Mouse (Mus musculus) limb, embryonic 10.5 days (tissue): Measurements from ENCODE around the gene Fam13a. TPM values are rescaled to one million over a fixed set of nuclear protein-coding genes. Genes with fewer than 3 reads are reported as not detected.
A peak's percentile ranks its signal among the peaks of the same experiment; 100 is the strongest.

ENCODE experiments used
- DNase-seq: peaks from one replicate; pipeline ENCODE4 v3.0.0-alpha.2; 2017; ENCODE audit warnings: low spot score
- H3K27ac ChIP-seq: fragments of 300-500 bp; sonication (generic); 2 replicates; pipeline ENCODE4 v1.5.1; 2016; ENCODE audit warnings: mild to moderate bottlenecking
- H3K27me3 ChIP-seq: fragments of 300-500 bp; sonication (generic); 2 replicates; pipeline ENCODE4 v1.6.1; 2016; ENCODE audit warnings: low read depth, mild to moderate bottlenecking; ENCODE audit not compliant: poor library complexity, severe bottlenecking
- H3K36me3 ChIP-seq: fragments of 300-500 bp; sonication (generic); 2 replicates; pipeline ENCODE4 v1.6.1; 2016; ENCODE audit warnings: mild to moderate bottlenecking, moderate library complexity
- H3K4me1 ChIP-seq: fragments of 300-500 bp; sonication (generic); 2 replicates; pipeline ENCODE4 v1.6.1; 2016
- H3K4me3 ChIP-seq: fragments of 300-500 bp; sonication (generic); 2 replicates; pipeline ENCODE4 v1.5.1; 2016; ENCODE audit warnings: mild to moderate bottlenecking, moderate library complexity
- H3K9me3 ChIP-seq: fragments of 300-500 bp; sonication (generic); replicated peaks from 2 replicates; pipeline ENCODE4 v1.6.1; 2016; ENCODE audit warnings: mild to moderate bottlenecking
- WGBS: fragments of 180-500 bp; shearing (Covaris S2); methylation state at CpG from one replicate; pipeline ENCODE4 v1.1.7; 2016; 5-methylcytosine and 5-hydroxymethylcytosine counted together
- polyA plus RNA-seq: library from polyadenylated mRNA; unstranded; fragments of >200 nt; fragmentation: Nextera tagmentation; extraction: Ambion mirVana; gene quantifications from 2 replicates; pipeline ENCODE4 v1.2.1, GENCODE M21; 2016

Fam13a gene
- polyA plus RNA-seq, 1 experiment from 2014 or later = 2.5 TPM

GRCm38 (mm10) chr6:58946840-58947239, 77.5 kb downstream of the Fam13a start:
- Histone ChIP-seq H3K27ac (no peak overlapping the region), H3K4me3 (no peak overlapping the region), H3K27me3 (no peaks in the 10 kb centered on the region), H3K36me3 (no peaks in the 10 kb centered on the region), H3K9me3 (no peaks in the 10 kb centered on the region), H3K4me1 (no peaks in the 10 kb centered on the region)
- WGBS = 87% methylated on average over 4 of the region's 4 CpGs
- no peak for DNase-seq

- 71% methylated on average over 2 of the region's 2 CpGs for WGBS
- no peak overlapping the region for H3K4me3 ChIP-seq
- no peak for DNase-seq
- H3K27ac ChIP-seq = no peak overlapping the region
- no peaks in the 10 kb centered on the region for H3K9me3 ChIP-seq
- H3K4me1 ChIP-seq = no peaks in the 10 kb centered on the region
- no peaks in the 10 kb centered on the region for H3K36me3 ChIP-seq
- no peaks in the 10 kb centered on the region for H3K27me3 ChIP-seq
Measured at GRCm38 (mm10) chr6:58946246-58946645, 78.1 kb downstream of the Fam13a start.

GRCm38 (mm10) chr6:58943958-58944357, 80.4 kb downstream of the Fam13a start:
- no peak for DNase-seq
- Histone ChIP-seq H3K9me3 (no peaks in the 10 kb centered on the region), H3K4me1 (no peaks in the 10 kb centered on the region), H3K27me3 (no peaks in the 10 kb centered on the region), H3K4me3 (no peak overlapping the region), H3K27ac (no peak overlapping the region), H3K36me3 (no peaks in the 10 kb centered on the region)
- WGBS = 89% methylated on average over 3 of the region's 3 CpGs

- no peaks in the 10 kb centered on the region for H3K27me3 ChIP-seq
- no peaks in the 10 kb centered on the region for H3K4me1 ChIP-seq
- DNase-seq = no peak
- H3K9me3 ChIP-seq = no peaks in the 10 kb centered on the region
- no peaks in the 10 kb centered on the region for H3K36me3 ChIP-seq
- no peak overlapping the region for H3K27ac ChIP-seq
- 79% methylated on average over 2 of the region's 2 CpGs for WGBS
- H3K4me3 ChIP-seq = no peak overlapping the region
Measured at GRCm38 (mm10) chr6:58942276-58942675, 82.1 kb downstream of the Fam13a start.

DNA sequence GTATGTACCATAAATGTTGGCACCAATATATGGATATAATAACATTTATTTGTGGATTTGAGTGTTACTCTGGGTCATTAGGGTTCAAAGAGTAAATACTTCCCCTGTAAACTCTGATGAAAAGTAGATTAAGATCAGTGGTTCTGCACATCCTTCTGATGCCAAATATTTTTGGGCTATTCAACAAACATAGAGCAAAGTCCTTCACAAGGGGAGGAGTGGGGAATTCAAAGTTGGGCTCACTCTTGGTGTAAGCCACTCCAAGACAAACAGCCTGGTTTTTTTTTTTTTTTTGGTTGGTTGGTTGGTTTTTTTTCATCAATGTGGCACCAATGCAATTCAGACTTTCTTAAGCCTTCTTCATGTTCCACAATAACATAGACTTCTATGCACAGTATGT, 86.6 kb downstream of the Fam13a start:
- Histone ChIP-seq H3K4me1 (peaks cover 19% of the 10 kb centered on the region), H3K27me3 (no peaks in the 10 kb centered on the region), H3K4me3 (no peak overlapping the region), H3K36me3 (no peaks in the 10 kb centered on the region), H3K27ac (no peak overlapping the region), H3K9me3 (no peaks in the 10 kb centered on the region)
- DNase-seq = no peak

DNA sequence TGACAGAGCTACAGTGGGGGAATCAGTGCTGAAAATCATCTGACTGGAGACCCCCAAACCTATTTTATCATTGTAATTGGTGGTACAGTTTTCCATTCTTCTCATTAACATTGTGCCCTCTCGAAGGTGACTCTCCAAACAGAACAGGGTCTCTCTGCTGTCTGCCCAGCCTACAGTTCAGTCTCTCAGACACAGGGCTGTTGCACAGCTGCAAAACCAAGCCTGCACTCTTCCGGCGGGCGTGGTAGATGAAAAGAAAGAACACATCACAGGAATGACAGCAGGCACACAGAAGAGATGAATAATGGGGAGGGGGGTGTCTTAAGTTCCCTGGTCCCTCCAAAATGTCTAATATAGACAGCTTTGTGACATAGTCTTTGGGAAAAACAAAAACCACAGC, 90.2 kb downstream of the Fam13a start:
- no peak for DNase-seq
- Histone ChIP-seq H3K4me1 (peaks cover 26% of the 10 kb centered on the region), H3K36me3 (no peaks in the 10 kb centered on the region), H3K27ac (no peak overlapping the region), H3K27me3 (no peaks in the 10 kb centered on the region), H3K4me3 (no peak overlapping the region), H3K9me3 (no peaks in the 10 kb centered on the region)
- WGBS = 86% methylated on average over 4 of the region's 4 CpGs

- H3K27me3 ChIP-seq = no peaks in the 10 kb centered on the region
- H3K36me3 ChIP-seq = no peaks in the 10 kb centered on the region
- DNase-seq = peak; percentile 59
- WGBS = 52% methylated on average over 6 of the region's 6 CpGs
- no peaks in the 10 kb centered on the region for H3K9me3 ChIP-seq
- H3K4me3 ChIP-seq = no peak overlapping the region
- no peak overlapping the region for H3K27ac ChIP-seq
- H3K4me1 ChIP-seq = peaks cover 26% of the 10 kb centered on the region
Measured at GRCm38 (mm10) chr6:58933189-58933913, 91.0 kb downstream of the Fam13a start.

- H3K27ac ChIP-seq = no peak overlapping the region
- WGBS = 89% methylated on average over 12 of the region's 12 CpGs
Measured at GRCm38 (mm10) chr6:58932515-58933188, 91.7 kb downstream of the Fam13a start.

DNA sequence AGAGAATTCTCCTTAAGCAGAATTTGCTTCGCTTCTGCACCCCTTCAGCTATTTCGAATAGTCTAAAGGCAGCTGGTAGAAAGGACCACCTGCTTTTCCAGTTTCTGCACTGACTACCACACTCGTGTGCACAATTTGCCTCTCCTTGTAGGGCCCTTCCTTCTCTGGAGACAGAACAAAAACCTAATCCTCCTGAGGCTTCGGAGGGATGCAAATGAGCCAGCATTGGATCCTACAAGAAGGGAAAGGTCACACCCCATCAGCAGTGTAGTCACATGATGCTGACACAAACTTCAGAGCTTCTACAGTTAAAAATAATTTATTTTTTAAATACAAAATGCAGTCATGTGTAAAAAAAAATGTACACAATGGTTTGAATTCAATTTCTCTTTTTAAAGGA, 93.2 kb downstream of the Fam13a start:
- Histone ChIP-seq H3K4me3 (no peak overlapping the region), H3K27me3 (no peaks in the 10 kb centered on the region), H3K36me3 (no peaks in the 10 kb centered on the region), H3K4me1 (peaks cover 21% of the 10 kb centered on the region), H3K9me3 (no peaks in the 10 kb centered on the region), H3K27ac (no peak overlapping the region)
- 86% methylated on average over 4 of the region's 4 CpGs for WGBS
- DNase-seq = no peak

More at GRCm38 (mm10) chr6:58932515-58933188, 91.7 kb downstream of the Fam13a start:
- no peaks in the 10 kb centered on the region for H3K27me3 ChIP-seq
- H3K4me3 ChIP-seq = no peak overlapping the region
- peaks cover 26% of the 10 kb centered on the region for H3K4me1 ChIP-seq
- no peak for DNase-seq
- no peaks in the 10 kb centered on the region for H3K9me3 ChIP-seq
- H3K36me3 ChIP-seq = no peaks in the 10 kb centered on the region

GRCm38 (mm10) chr6:58929911-58930431, 94.4 kb downstream of the Fam13a start:
- Histone ChIP-seq H3K9me3 (no peaks in the 10 kb centered on the region), H3K4me1 (peaks cover 21% of the 10 kb centered on the region), H3K4me3 (no peak overlapping the region), H3K36me3 (no peaks in the 10 kb centered on the region), H3K27me3 (no peaks in the 10 kb centered on the region), H3K27ac (no peak overlapping the region)
- DNase-seq = no peak
- 92% methylated on average over 9 of the region's 9 CpGs for WGBS

- Histone ChIP-seq H3K27me3 (no peaks in the 10 kb centered on the region), H3K36me3 (no peaks in the 10 kb centered on the region), H3K4me1 (peaks cover 8% of the 10 kb centered on the region), H3K4me3 (no peak overlapping the region), H3K9me3 (no peaks in the 10 kb centered on the region), H3K27ac (no peak overlapping the region)
- WGBS = 84% methylated on average over 2 of the region's 2 CpGs
- DNase-seq = no peak
Measured at GRCm38 (mm10) chr6:58927881-58928280, 96.5 kb downstream of the Fam13a start.

GRCm38 (mm10) chr6:58922511-58922910, 101.8 kb downstream of the Fam13a start:
- no peak for DNase-seq
- 91% methylated on average over 5 of the region's 5 CpGs for WGBS
- H3K27me3 ChIP-seq = no peaks in the 10 kb centered on the region

DNA sequence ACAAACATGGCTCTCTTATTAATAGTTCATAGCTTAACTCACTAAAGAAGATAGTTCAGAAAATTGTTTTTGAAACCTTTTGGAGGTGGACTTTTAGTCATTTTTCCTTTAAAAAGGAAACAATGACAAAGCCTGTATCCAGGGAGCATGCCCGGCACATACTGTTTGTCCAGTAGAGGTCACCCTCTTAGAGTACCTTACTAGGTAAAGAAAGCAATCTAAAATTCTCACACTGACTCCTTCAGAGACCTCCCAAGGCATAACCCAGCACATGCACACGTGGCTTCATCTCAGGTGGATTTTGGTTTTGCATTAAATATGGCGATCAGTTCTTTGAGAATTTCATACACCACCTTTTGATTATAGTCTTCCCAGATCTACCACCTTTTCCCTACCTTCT, 102.7 kb downstream of the Fam13a start:
- no peaks in the 10 kb centered on the region for H3K27me3 ChIP-seq
- H3K27ac ChIP-seq = no peak overlapping the region
- 60% methylated on average over 3 of the region's 3 CpGs for WGBS
- H3K36me3 ChIP-seq = no peaks in the 10 kb centered on the region
- H3K4me3 ChIP-seq = no peak overlapping the region
- H3K9me3 ChIP-seq = no peaks in the 10 kb centered on the region
- no peak for DNase-seq
- no peaks in the 10 kb centered on the region for H3K4me1 ChIP-seq

More at GRCm38 (mm10) chr6:58922511-58922910, 101.8 kb downstream of the Fam13a start:
- no peaks in the 10 kb centered on the region for H3K4me1 ChIP-seq
- H3K4me3 ChIP-seq = no peak overlapping the region
- H3K9me3 ChIP-seq = no peaks in the 10 kb centered on the region
- H3K36me3 ChIP-seq = no peaks in the 10 kb centered on the region
- no peak overlapping the region for H3K27ac ChIP-seq
